Mouse (Mus musculus): ENCODE data around the gene Arnt.

DNA sequence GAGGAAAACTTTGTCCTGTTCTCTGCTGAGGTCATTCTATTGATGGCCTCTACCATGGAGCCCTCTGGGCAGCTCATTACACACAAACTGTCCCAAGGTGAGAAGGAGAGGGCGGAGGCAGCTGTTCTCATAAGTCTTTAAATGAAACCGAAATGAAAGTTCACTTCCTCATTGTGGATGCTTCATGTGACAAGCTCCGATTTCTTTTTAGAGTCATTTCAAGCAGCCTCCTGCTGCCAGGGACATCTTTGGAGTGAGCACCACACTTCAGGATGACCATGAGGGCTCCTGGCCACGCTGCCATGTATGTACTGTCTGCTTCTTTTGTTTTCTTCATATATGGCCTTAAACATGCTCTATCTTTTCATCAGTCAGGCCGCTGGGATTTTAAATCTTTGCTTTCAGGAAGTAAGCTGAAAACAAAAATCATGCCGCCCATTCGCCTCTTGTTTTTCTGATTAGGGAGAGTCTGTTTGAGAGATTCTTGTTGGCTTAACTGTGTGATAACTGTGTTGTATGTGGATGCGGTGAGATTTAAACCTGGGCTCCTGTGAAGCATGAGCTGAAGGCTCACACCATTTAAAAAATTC, 92.5 kb downstream of the Arnt start, which contains the start of gene Ctss:
- TF ChIP-seq POLR2A (IDR thresholded peaks at IDR 0.05; ENCODE audit: borderline replicate concordance, insufficient read depth, low read length): no peak
- TF ChIP-seq CTCF (IDR thresholded peaks at IDR 0.05; ENCODE audit: borderline replicate concordance, insufficient read depth, low read depth, low read length): no peak
